ENCODE assay signal across 8 mouse cellular contexts in genomic region chr4:155129996-155130395, GRCm38 (mm10). TPM values are rescaled to one million over a fixed set of nuclear protein-coding genes. Genes with fewer than 3 reads are reported as not detected.
A peak's percentile ranks its signal among the peaks of the same experiment; 100 is the strongest.
DNase-seq lines count a peak whose midpoint lies in the region; ATAC-seq lines count a peak whose summit lies in the region.

No protein-coding gene starts in this region.

- H3K27ac ChIP-seq in kidney, embryonic 16.5 days (ENCODE audit: low read length) = peak overlapping the region; percentile 37; the same call in 1 of the 2 replicates
- no peak overlapping the region for H3K27ac ChIP-seq in kidney, embryonic 14.5 days (ENCODE audit: low read depth, low read length)
- H3K27ac ChIP-seq in heart, embryonic 12.5 days (ENCODE audit: poor library complexity, severe bottlenecking) = peak overlapping the region; percentile 96
- H3K27ac ChIP-seq in midbrain, embryonic 15.5 days = peak overlapping the region; percentile 24; the same call in 1 of the 2 replicates

- no peak overlapping the region for H3K4me3 ChIP-seq in kidney, embryonic 16.5 days (ENCODE audit: low read length)
- H3K4me3 ChIP-seq in kidney, embryonic 14.5 days (ENCODE audit: low read length) = no peak overlapping the region
- H3K4me3 ChIP-seq in heart, embryonic 12.5 days = no peak overlapping the region
- H3K4me3 ChIP-seq in midbrain, embryonic 15.5 days = no peak overlapping the region

- WGBS in kidney, embryonic 16.5 days = 75% methylated on average over 14 of the region's 14 CpGs
- WGBS in kidney, embryonic 14.5 days = 82% methylated on average over 14 of the region's 14 CpGs
- 45% methylated on average over 14 of the region's 14 CpGs for WGBS in heart, embryonic 12.5 days
- WGBS in midbrain, embryonic 15.5 days = 60% methylated on average over 14 of the region's 14 CpGs

- 0 out of 2 replicates have a peak overlapping the region, but pooled peaks have one; percentile 24 for H3K9ac ChIP-seq in kidney, embryonic 16.5 days (replicated peaks; ENCODE audit: low read length)
- no peak overlapping the region for H3K9ac ChIP-seq in kidney, embryonic 14.5 days (ENCODE audit: low read depth, low read length)
- H3K9ac ChIP-seq in heart, embryonic 12.5 days = peak overlapping the region; percentile 57; the same call in 1 of the 2 replicates
- no peak overlapping the region for H3K9ac ChIP-seq in midbrain, embryonic 15.5 days

- ATAC-seq in kidney, embryonic 16.5 days (ENCODE audit: low FRiP score, low TSS enrichment) = no peak
- no peak for ATAC-seq in kidney, embryonic 14.5 days (ENCODE audit: low FRiP score, low TSS enrichment)
- ATAC-seq in heart, embryonic 12.5 days (ENCODE audit: insufficient number of reproducible peaks, low FRiP score) = peak; percentile 33
- ATAC-seq in midbrain, embryonic 15.5 days (replicated peaks) = peak; percentile 55
- no peak for ATAC-seq in inflammation-experienced regulatory T-cells, adult 6 months

- peak; percentile 99 for DNase-seq in fibroblast of lung, adult 2 months (ENCODE audit: low read depth)
- peak; percentile 81 for DNase-seq in left cerebral cortex, adult 11 months (ENCODE audit: low spot score)
- DNase-seq in urinary bladder, postnatal 14 days (ENCODE audit: low spot score) = peak; percentile 91

- H3K9me3 ChIP-seq in kidney, embryonic 16.5 days (ENCODE audit: low read length) = no peaks in the 10 kb centered on the region
- no peaks in the 10 kb centered on the region for H3K9me3 ChIP-seq in kidney, embryonic 14.5 days (ENCODE audit: control insufficient read depth, low read length)
- no peaks in the 10 kb centered on the region for H3K9me3 ChIP-seq in heart, embryonic 12.5 days (replicated peaks)
- H3K9me3 ChIP-seq in midbrain, embryonic 15.5 days = no peaks in the 10 kb centered on the region

- no peaks in the 10 kb centered on the region for H3K36me3 ChIP-seq in kidney, embryonic 16.5 days (ENCODE audit: insufficient read depth, low read length)
- no peaks in the 10 kb centered on the region for H3K36me3 ChIP-seq in kidney, embryonic 14.5 days (ENCODE audit: control insufficient read depth, insufficient read depth, low read length)
- no peaks in the 10 kb centered on the region for H3K36me3 ChIP-seq in heart, embryonic 12.5 days
- no peaks in the 10 kb centered on the region for H3K36me3 ChIP-seq in midbrain, embryonic 15.5 days (replicated peaks)

- no peak overlapping the region for H3K4me2 ChIP-seq in kidney, embryonic 16.5 days (replicated peaks; ENCODE audit: low read depth, low read length)
- H3K4me2 ChIP-seq in kidney, embryonic 14.5 days (replicated peaks; ENCODE audit: low read depth, low read length) = no peak overlapping the region
- no peak overlapping the region for H3K4me2 ChIP-seq in heart, embryonic 12.5 days
- no peak overlapping the region for H3K4me2 ChIP-seq in midbrain, embryonic 15.5 days

- H3K27me3 ChIP-seq in kidney, embryonic 16.5 days (ENCODE audit: insufficient read depth, low read length) = no peaks in the 10 kb centered on the region
- no peaks in the 10 kb centered on the region for H3K27me3 ChIP-seq in kidney, embryonic 14.5 days (ENCODE audit: control insufficient read depth, insufficient read depth, low read length)
- H3K27me3 ChIP-seq in heart, embryonic 12.5 days (replicated peaks) = no peaks in the 10 kb centered on the region
- no peaks in the 10 kb centered on the region for H3K27me3 ChIP-seq in midbrain, embryonic 15.5 days (replicated peaks)

- peaks cover 35% of the 10 kb centered on the region for H3K4me1 ChIP-seq in kidney, embryonic 16.5 days (ENCODE audit: insufficient read depth, low read length)
- peaks cover 20% of the 10 kb centered on the region for H3K4me1 ChIP-seq in kidney, embryonic 14.5 days (ENCODE audit: control insufficient read depth, insufficient read depth, low read length)
- peaks cover 87% of the 10 kb centered on the region for H3K4me1 ChIP-seq in heart, embryonic 12.5 days (replicated peaks)
- peaks cover 31% of the 10 kb centered on the region for H3K4me1 ChIP-seq in midbrain, embryonic 15.5 days

RNA-seq across cellular contexts. Expression of gene Morn1, which starts 43.6 kb away (rescaled TPM):
- 5.9 and 7.0 TPM in 2 replicates for polyA plus RNA-seq in kidney, embryonic 16.5 days (2015; fragmentation: Nextera tagmentation; extraction: Ambion mirVana)
- 5.8 and 6.9 TPM in 2 replicates for polyA plus RNA-seq in kidney, embryonic 14.5 days (2014; fragmentation: Nextera tagmentation; extraction: Ambion mirVana)
- 3.1 and 3.9 TPM in 2 replicates for polyA plus RNA-seq in heart, embryonic 12.5 days (2016; fragmentation: Nextera tagmentation; extraction: Ambion mirVana)
- polyA plus RNA-seq in midbrain, embryonic 15.5 days (2015; fragmentation: Nextera tagmentation; extraction: Ambion mirVana) = 8.2 and 8.9 TPM in 2 replicates
- polyA plus RNA-seq in inflammation-experienced regulatory T-cells, adult 6 months (2017; shearing (Covaris generic)) = 1 to 10 TPM in 2 of 3 experiments, under 1 TPM in 1; 0.79 to 2.1 (median 1.7) TPM

RNA-seq across cellular contexts. Expression of gene Rer1, which starts 43.8 kb away (rescaled TPM):
- 158 and 162 TPM in 2 replicates for polyA plus RNA-seq in kidney, embryonic 16.5 days (2015; fragmentation: Nextera tagmentation; extraction: Ambion mirVana)
- 167 and 180 TPM in 2 replicates for polyA plus RNA-seq in kidney, embryonic 14.5 days (2014; fragmentation: Nextera tagmentation; extraction: Ambion mirVana)
- 136 and 144 TPM in 2 replicates for polyA plus RNA-seq in heart, embryonic 12.5 days (2016; fragmentation: Nextera tagmentation; extraction: Ambion mirVana)
- polyA plus RNA-seq in midbrain, embryonic 15.5 days (2015; fragmentation: Nextera tagmentation; extraction: Ambion mirVana) = 111 and 115 TPM in 2 replicates
- polyA plus RNA-seq in inflammation-experienced regulatory T-cells, adult 6 months (2017; shearing (Covaris generic)) = 100 to 1,000 TPM; 101 to 140 (median 102) TPM

Comparison
In these comparisons a context has a peak if more than half of its experiments do, and no peak if none do; other contexts are left out.
1. H3K9ac ChIP-seq: peak in kidney, embryonic 16.5 days (single experiment) and heart, embryonic 12.5 days (single experiment); none in kidney, embryonic 14.5 days (single experiment) and midbrain, embryonic 15.5 days (single experiment).
2. ATAC-seq: peak in heart, embryonic 12.5 days (single experiment) and midbrain, embryonic 15.5 days (single experiment); none in kidney, embryonic 16.5 days (single experiment), kidney, embryonic 14.5 days (single experiment) and inflammation-experienced regulatory T-cells, adult 6 months (single experiment).
3. Peak in every context shown above with its lines, with median percentiles within 50 percentile points of each other: DNase-seq.